Mouse (Mus musculus) heart, postnatal 36 days (tissue): ENCODE data around the gene Arl9. TPM values are rescaled to one million over a fixed set of nuclear protein-coding genes. Genes with fewer than 3 reads are reported as not detected.
"Not testable (repeated sequence)": the region's sequence is repeated elsewhere in the genome, so short reads cannot be mapped to it uniquely, and the experiment has no call there.

Source experiments
- DNase-seq, 2 experiments: peaks; one replicate each; pipeline ENCODE4 v3.0.0; 2021 to 2022
- intact Hi-C: fragments of 180-260 bp; cut with DNase I; formaldehyde crosslinking; loops from one replicate; pipeline ENCODE4 v1.15.1; 2025
- total RNA-seq, 2 experiments: library from RNA; stranded (reverse); gene quantifications; 2 replicates each; pipeline ENCODE4 v1.2.3; 2021

Gene Arl9
- total RNA-seq, 2 experiments from 2014 or later, result not detected

GRCm38 (mm10) chr5:77015544-77016482 is 12.0 kb downstream of the Arl9 start, which contains the start of gene Thegl:
Gene Thegl (plus strand): TSS chr5:77016023.
- peak; percentile 69 to 70 for DNase-seq
- intact Hi-C loops, result loop anchor here (1.0 kb wide), 1 partner anchor 8 kb away; no protein-coding TSS in a partner anchor

GRCm38 (mm10) chr5:77028034-77028433 is 24.2 kb downstream of the Arl9 start:
- DNase-seq, result no peak
- intact Hi-C loops, result no loop called here

DNA sequence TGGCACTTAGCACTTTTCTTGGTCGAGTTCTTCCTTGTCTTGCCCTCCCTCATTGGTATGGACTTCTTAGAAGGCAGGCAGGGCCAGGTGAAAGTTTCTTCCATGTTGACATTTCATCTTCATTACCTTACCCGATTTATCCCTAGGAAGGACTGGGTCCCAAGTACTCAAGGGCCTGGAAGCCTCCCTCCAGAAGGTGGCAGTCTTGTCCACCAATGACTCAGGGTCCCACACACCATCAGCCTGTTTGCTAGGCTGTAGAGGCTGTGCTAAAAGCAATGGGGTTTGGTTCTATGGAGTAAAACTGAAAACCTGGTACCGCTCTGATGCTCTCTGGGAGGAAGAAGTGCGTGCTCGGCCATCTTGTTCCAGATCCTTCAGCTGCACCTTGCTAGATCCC is 25.9 kb downstream of the Arl9 start:
- intact Hi-C loops, result loop anchor here (1.0 kb wide), 2 partner anchors 142 to 188 kb away; no protein-coding TSS in a partner anchor

DNA sequence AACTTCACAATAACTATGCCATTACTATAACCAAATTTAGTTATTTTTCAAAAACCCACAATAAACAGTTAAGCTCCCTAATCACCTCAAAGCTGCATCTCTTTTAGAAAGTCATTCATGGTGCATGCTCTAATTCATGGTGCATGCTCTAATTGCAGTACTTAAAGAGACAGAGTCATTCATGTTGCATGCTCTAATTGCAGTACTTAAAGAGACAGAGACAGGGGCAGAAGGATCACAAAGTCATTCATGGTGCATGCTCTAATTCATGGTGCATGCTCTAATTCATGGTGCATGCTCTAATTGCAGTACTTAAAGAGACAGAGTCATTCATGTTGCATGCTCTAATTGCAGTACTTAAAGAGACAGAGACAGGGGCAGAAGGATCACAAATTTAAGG is 31.2 kb downstream of the Arl9 start:
- DNase-seq, intact Hi-C loops: not testable (repeated sequence)

More for the DNA sequence above, 25.9 kb downstream of the Arl9 start:
- DNase-seq, result peak; percentile 41 to 65

DNA sequence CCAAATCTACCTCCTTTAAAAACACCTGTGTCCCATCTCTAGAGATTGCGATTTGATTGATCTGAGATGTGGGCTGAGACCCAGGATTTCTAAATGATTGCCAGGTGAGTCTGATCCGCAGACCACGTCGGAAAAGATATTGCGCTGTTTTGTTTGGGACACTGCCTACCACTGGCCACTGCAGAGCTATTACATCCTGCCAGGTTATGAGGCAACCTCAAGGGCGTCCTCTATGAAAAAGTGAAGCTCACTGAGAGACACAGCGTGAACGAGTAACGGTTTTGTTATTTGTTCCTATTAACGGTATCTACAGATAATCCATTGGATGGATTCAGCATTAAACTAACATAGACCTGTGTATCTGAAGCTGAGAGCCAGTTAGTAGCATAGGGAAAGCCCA is 34.6 kb downstream of the Arl9 start:
- intact Hi-C loops, result no loop called here
- no peak for DNase-seq

DNA sequence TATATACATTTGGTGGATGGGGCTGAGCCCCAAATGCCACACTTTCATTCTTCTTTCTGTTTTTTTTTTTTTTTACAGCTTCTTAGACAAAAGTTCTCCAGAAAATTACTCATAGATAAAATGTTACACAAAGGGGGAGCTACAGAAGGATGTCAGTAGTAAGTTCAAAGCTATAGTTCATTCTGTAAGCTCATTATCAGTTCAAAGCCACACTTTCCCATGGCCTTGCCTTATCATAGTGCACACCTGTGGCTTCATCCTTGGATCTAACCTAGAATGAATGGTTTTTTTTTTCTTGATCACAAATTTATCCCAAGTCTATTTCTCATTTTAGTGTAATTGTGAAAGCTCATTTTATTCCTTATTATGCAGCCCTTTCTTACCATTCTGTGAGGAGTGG is 35.5 kb downstream of the Arl9 start:
- no peak for DNase-seq
- intact Hi-C loops, result no loop called here

DNA sequence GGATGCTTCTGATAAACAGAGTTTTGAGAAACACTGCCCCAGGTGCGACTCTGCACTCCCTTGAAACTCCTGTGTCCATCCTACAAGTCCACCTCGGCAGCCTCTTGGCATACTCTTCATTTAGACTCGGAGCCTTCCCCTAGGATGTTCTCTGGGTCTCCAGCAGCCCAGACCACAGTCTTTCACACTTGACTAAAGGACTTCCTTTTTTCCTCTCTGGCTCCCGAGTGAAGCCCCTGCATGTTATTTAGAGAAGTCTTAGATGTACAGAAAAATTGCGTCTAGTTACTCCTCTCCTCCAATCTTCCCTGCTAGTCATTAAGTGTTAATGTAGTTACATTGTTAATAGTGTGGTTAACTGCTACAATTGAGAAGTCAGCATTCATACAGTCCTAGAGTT is 40.5 kb downstream of the Arl9 start:
- intact Hi-C loops, result no loop called here
- DNase-seq, result no peak

DNA sequence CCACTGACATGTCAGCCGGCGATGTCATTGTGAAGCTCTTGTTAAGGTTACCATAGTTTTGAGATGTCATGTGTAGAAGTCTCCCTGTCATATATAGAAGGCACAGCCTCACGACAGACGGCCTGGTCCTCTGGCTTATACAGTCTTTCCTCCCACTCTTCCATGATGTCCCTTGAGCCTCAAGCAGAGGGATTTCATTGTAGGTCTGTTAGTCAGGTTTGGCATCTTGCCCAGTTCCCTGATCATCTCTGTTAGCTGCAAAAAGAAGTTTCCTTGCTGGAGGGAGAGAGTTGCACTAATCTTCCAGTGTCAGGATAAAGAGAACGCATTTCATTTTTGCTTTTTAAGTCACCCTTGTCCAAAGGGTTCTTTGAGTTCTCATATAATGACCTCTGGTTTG is 48.8 kb downstream of the Arl9 start:
- no peak for DNase-seq

DNA sequence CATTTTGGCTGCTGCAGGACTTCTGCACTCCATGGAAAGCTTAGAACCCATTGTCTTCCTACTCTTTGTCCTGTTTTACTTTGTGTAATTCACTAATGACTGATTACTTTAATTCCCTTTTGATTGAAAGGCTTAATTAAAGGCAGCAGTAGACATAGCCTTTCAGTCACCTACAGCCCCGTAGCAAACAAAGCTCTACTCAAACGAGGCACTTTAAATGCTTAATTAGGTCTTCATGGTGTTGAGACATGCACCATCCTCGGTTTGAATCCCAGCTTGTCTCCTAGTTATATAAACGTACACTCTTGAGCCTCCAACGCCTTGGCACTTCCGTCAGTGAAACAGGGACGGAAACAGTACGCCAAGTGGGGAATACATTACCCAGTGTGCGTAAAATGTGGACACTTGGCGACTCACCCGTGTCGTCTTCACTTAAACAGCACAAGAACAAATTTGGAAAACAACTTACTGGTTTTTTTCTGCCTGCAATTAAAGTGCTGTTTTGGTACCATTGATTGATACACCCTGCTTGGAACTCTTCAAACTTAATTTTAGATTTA is 53.1 kb downstream of the Arl9 start:
- intact Hi-C loops, result no loop called here
- no peak for DNase-seq

More for the DNA sequence above, 48.8 kb downstream of the Arl9 start:
- intact Hi-C loops, result no loop called here

Other genes with a start within 250 kb of the Arl9 start
- gene Aasdh, start 98.5 kb upstream of the Arl9 start, total RNA-seq, result 10 to 100 TPM; 13.9 to 16.2 TPM
- 100 to 1,000 TPM; 159 to 162 TPM for gene Paics, start 52.7 kb upstream of the Arl9 start, total RNA-seq
- 10 to 100 TPM; 10.9 to 23.1 TPM for gene Ppat, start 52.5 kb upstream of the Arl9 start, total RNA-seq
- 10 to 100 TPM; 56.2 to 63.0 TPM for gene Srp72, start 29.4 kb upstream of the Arl9 start, total RNA-seq
- not detected for gene Thegl, start 12.0 kb downstream of the Arl9 start, total RNA-seq
- gene Hopx, start 111.1 kb downstream of the Arl9 start, total RNA-seq, result 100 to 1,000 TPM; 405 to 444 TPM
- under 1 TPM in 1 of 2 experiments, not detected in 1; 0.53 TPM for gene Spink2, start 207.4 kb downstream of the Arl9 start, total RNA-seq